In genomic region chr1:86887060-86887459, GRCm38 (mm10) we compare ENCODE assay signal across 19 mouse cellular contexts.
"Had no signal": no experiment of that assay in that cellular context is flagged by ENCODE, and none has a peak within 500 bp of the region (broad histone marks: within the 10 kb centered on the region; RNA-seq: fewer than 3 reads in every experiment).

No protein-coding gene starts in this region.

- H3K9ac ChIP-seq: kidney, embryonic 15.5 days; limb, embryonic 12.5 days; limb, embryonic 15.5 days; liver, embryonic 14.5 days; liver, postnatal 0 days; lung, embryonic 14.5 days; midbrain, embryonic 13.5 days had no signal

- DNase-seq: kidney, adult 8-10 months; kidney, postnatal 10 days; kidney, postnatal 36 days; left cerebral cortex, postnatal 4 days; liver, postnatal 0 days; lung, embryonic 14.5 days; thymus, adult 18-20 months; thymus, postnatal 36 days had no signal

- H3K36me3 ChIP-seq: kidney, embryonic 15.5 days; midbrain, embryonic 10.5 days; midbrain, embryonic 13.5 days had no signal

- ATAC-seq: liver, postnatal 0 days; lung, postnatal 0 days; midbrain, embryonic 13.5 days; midbrain, embryonic 16.5 days had no signal

- H3K27me3 ChIP-seq: kidney, embryonic 15.5 days; limb, embryonic 12.5 days; limb, embryonic 15.5 days; megakaryocyte, embryonic 14.5 days; midbrain, embryonic 13.5 days had no signal

- H3K4me3 ChIP-seq: kidney, embryonic 15.5 days; left cerebral cortex, adult 2 months; limb, embryonic 12.5 days; limb, embryonic 15.5 days; megakaryocyte, embryonic 14.5 days; midbrain, embryonic 10.5 days; midbrain, embryonic 13.5 days had no signal

- H3K27ac ChIP-seq: kidney, embryonic 15.5 days; left cerebral cortex, adult 2 months; limb, embryonic 12.5 days; limb, embryonic 15.5 days; liver, embryonic 14.5 days; midbrain, embryonic 10.5 days; midbrain, embryonic 13.5 days had no signal

- H3K4me1 ChIP-seq: kidney, embryonic 15.5 days; limb, embryonic 12.5 days; limb, embryonic 15.5 days; midbrain, embryonic 10.5 days; midbrain, embryonic 13.5 days had no signal

- H3K9me3 ChIP-seq: kidney, embryonic 15.5 days; limb, embryonic 12.5 days; limb, embryonic 15.5 days; megakaryocyte, embryonic 14.5 days; midbrain, embryonic 10.5 days; midbrain, embryonic 13.5 days had no signal

- H3K4me2 ChIP-seq: kidney, embryonic 15.5 days; limb, embryonic 12.5 days; limb, embryonic 15.5 days; liver, embryonic 11.5 days; lung, embryonic 14.5 days; midbrain, embryonic 13.5 days had no signal
